Mouse (Mus musculus) hindbrain, embryonic 15.5 days (tissue): ENCODE measurements around the gene Pdilt. TPM values are rescaled to one million over a fixed set of nuclear protein-coding genes. Genes with fewer than 3 reads are reported as not detected.
"Not testable (repeated sequence)": the region's sequence is repeated elsewhere in the genome, so short reads cannot be mapped to it uniquely, and the experiment has no call there.

Experiments
- ATAC-seq: fragments of 200-750 bp; cut with Nextera tagmentation; 2 replicates; pipeline ENCODE4 v1.8.0; 2017; ENCODE audit warnings: low read depth, moderate number of reproducible peaks, moderate TSS enrichment; ENCODE audit not compliant: low FRiP score
- H3K27ac ChIP-seq: fragments of 300-500 bp; sonication (generic); replicated peaks from 2 replicates; pipeline ENCODE4 v1.5.1; 2015; ENCODE audit warnings: mild to moderate bottlenecking, inconsistent platforms
- H3K27me3 ChIP-seq: fragments of 300-500 bp; sonication (generic); 2 replicates; pipeline ENCODE4 v1.6.1; 2015; ENCODE audit warnings: control low read depth, inconsistent platforms
- H3K36me3 ChIP-seq: fragments of 300-500 bp; sonication (generic); 2 replicates; pipeline ENCODE4 v1.6.1; 2015; ENCODE audit warnings: control low read depth, inconsistent platforms
- H3K4me1 ChIP-seq: fragments of 300-500 bp; sonication (generic); replicated peaks from 2 replicates; pipeline ENCODE4 v1.6.1; 2015; ENCODE audit warnings: control low read depth, inconsistent platforms
- H3K4me2 ChIP-seq: fragments of 300-500 bp; sonication (generic); 2 replicates; pipeline ENCODE4 v1.6.1; 2015; ENCODE audit warnings: moderate library complexity, mild to moderate bottlenecking, inconsistent platforms
- H3K4me3 ChIP-seq: fragments of 300-500 bp; sonication (generic); 2 replicates; pipeline ENCODE4 v1.5.1; 2015; ENCODE audit warnings: mild to moderate bottlenecking, inconsistent platforms
- H3K9ac ChIP-seq: fragments of 300-500 bp; sonication (generic); 2 replicates; pipeline ENCODE4 v1.6.1; 2015; ENCODE audit warnings: inconsistent platforms
- H3K9me3 ChIP-seq: fragments of 300-500 bp; sonication (generic); 2 replicates; pipeline ENCODE4 v1.6.1; 2016; ENCODE audit warnings: control low read depth, inconsistent platforms
- WGBS: fragments of 180-500 bp; shearing (Covaris S2); methylation state at CpG from one replicate; pipeline ENCODE4 v1.1.7; 2015; 5-methylcytosine and 5-hydroxymethylcytosine counted together
- polyA plus RNA-seq: library from polyadenylated mRNA; unstranded; fragments of >200 nt; fragmentation: Nextera tagmentation; extraction: Ambion mirVana; gene quantifications from 2 replicates; pipeline ENCODE4 v1.2.1, GENCODE M21; 2015

Gene Pdilt
- 0.22 and 0.38 TPM in 2 replicates for polyA plus RNA-seq

DNA sequence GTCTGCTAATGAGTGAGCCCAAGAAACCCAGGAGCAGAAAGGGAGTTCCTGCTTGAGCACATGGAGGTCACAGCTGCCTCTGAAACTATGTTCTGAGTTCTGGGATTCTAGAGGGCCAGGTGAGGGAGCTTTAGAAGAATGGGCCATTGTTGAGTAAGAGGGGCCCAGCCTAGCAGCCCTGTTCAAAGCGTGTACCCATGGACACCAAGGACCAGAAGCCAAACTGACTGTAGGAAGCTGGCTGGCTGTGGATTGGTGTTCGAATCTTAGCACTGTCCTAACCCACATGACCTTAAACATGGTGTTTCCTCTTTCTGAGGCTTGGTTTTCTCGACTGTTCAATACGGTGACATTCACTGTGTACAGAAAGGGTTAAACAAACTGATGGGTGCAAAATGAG lies at the start of gene Pdilt:
Gene Pdilt, minus strand, starts transcription at position 101 of the 400 bp plus-strand sequence.
- Histone ChIP-seq H3K4me2 (no peak within 1 kb of the TSS), H3K36me3 (no peaks in the 10 kb centered on the region), H3K27me3 (0 out of 2 replicates have a peak, but pooled peaks cover 3% of the 10 kb centered on the region), H3K27ac (no peak within 1 kb of the TSS), H3K9me3 (no peaks in the 10 kb centered on the region), H3K9ac (no peak within 1 kb of the TSS), H3K4me1 (no peaks in the 10 kb centered on the region), H3K4me3 (no peak within 1 kb of the TSS)
- ATAC-seq = no peak
- WGBS = 81% methylated on average over 4 of the region's 4 CpGs

DNA sequence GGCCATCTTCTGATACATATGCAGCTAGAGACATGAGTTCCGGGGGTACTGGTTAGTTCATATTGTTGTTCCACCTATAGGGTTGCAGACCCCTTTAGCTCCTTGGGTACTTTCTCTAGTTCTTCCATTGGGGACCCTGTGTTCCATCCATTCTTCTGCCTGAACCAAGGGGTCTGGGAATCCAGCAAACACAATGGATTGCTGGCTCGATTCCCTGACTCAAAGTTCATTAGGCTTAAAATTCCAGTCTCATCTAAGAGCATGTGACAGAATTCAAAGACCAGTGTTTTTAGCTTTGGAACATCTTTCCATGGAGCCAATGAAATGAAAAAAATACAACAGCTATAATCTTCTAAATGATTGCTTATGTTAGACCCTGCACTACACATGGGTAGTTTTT lies 39.2 kb upstream of the Pdilt start:
- not testable (repeated sequence) for H3K4me1 ChIP-seq, H3K9ac ChIP-seq, H3K4me3 ChIP-seq, H3K27me3 ChIP-seq, H3K9me3 ChIP-seq, H3K27ac ChIP-seq, H3K4me2 ChIP-seq, ATAC-seq, H3K36me3 ChIP-seq
- WGBS = 91% methylated on average over 2 of the region's 2 CpGs

DNA sequence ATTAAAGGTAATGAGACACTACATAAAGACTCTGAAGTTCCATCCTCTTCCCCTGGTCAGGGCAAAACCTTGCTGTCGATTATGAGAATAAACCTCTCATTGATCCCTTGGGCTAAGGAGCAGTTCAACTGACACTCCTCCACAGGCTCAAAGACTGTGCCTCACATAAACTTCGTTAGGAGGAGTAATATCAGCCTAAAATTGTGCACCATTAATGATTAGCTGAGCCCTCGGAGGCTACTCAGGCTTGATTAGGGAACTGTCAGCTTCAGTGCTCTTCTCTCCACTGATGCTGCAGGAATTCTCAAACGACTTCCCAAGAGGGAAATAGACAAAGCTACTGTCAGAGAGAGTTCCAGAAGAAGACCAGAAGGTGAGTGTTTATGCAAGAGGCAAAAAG lies 38.2 kb upstream of the Pdilt start:
- Histone ChIP-seq H3K4me3 (no peak overlapping the region), H3K4me1 (no peaks in the 10 kb centered on the region), H3K9ac (no peak overlapping the region), H3K27me3 (no peaks in the 10 kb centered on the region), H3K27ac (no peak overlapping the region), H3K4me2 (no peak overlapping the region), H3K9me3 (no peaks in the 10 kb centered on the region), H3K36me3 (no peaks in the 10 kb centered on the region)
- no peak for ATAC-seq
- WGBS = 57% methylated on average over 4 of the region's 4 CpGs

DNA sequence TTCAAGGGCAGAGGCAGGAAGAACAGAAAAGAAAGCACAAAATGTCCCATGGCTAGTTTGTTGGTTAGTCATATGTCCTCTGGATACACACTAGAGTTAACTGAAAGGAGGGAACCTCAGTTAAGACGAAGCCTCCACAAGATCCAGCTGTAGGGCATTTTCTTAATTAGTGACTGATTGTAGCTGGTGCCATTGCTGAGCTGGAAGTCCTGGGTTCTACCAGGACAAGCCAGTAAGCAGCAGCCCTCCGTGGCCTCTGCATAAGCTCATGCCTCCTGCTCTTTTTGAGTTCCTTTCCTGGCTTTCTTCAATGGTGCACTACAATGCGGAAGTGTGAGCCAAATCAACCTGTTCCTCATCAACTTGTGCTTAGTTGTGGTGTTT lies 37.2 kb upstream of the Pdilt start:
- Histone ChIP-seq H3K9ac (no peak overlapping the region), H3K27ac (no peak overlapping the region), H3K27me3 (no peaks in the 10 kb centered on the region), H3K4me3 (no peak overlapping the region), H3K4me1 (no peaks in the 10 kb centered on the region), H3K4me2 (no peak overlapping the region), H3K9me3 (no peaks in the 10 kb centered on the region), H3K36me3 (no peaks in the 10 kb centered on the region)
- ATAC-seq = no peak
- WGBS = 85% methylated on average over 3 of the region's 3 CpGs

DNA sequence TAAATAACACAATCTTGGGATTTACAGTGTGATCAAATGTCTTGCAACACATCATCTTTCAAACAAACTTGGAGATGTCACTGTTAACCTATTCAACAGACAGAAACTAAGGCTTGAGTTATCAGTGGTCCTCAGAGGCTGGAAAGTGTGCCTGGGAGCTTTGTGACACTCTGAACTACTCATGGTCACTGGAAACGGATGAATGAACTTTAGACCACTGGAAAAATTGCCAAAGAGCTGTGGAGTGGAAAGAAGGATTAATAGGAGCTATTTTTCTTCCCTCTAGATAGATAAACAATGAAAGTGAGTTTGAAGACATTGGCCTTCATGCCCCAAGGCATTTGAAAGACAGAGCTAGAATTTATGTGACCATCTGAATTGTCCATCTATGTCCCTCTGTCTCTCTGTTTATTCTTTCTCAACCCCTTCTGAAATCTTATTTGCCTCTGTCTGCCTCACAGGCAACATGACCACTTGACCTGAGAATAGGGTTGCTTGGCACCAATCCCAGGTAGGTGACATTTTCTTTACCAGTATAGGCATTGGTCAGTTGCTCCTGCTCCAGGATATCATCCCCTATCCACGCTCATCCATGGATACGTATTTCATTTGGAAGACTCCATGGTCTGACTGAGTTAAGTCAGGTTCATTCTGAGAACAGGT lies 36.6 kb upstream of the Pdilt start:
- H3K9me3 ChIP-seq = no peaks in the 10 kb centered on the region
- H3K36me3 ChIP-seq = no peaks in the 10 kb centered on the region
- ATAC-seq = no peak
- H3K4me3 ChIP-seq = no peak overlapping the region
- H3K27me3 ChIP-seq = no peaks in the 10 kb centered on the region
- no peak overlapping the region for H3K4me2 ChIP-seq
- no peaks in the 10 kb centered on the region for H3K4me1 ChIP-seq
- H3K27ac ChIP-seq = no peak overlapping the region
- H3K9ac ChIP-seq = no peak overlapping the region
- WGBS = 81% methylated on average over 3 of the region's 3 CpGs

DNA sequence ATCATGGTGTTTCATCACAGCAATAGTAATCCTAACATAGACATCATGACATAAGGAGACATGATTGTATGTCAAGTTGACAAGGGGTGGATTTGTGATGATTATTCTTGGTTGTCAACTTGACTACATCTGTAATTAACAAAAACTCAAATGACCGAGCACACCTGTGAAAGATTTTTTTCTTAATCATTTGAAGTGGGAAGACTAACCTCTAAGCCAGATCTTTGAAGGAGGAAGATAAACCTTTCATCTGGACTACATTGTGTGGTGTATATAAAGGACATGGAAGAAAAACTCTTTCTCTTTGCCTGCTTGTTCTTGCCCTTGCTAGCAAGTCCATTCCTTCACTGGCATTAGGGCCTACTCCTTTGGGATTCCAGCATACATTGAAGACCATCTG lies 30.8 kb upstream of the Pdilt start, which contains the start of gene Acsm2:
Gene Acsm2, plus strand, starts transcription at position 301 of the 400 bp plus-strand sequence.
- Histone ChIP-seq H3K9ac (no peak within 1 kb of the TSS), H3K4me3 (no peak within 1 kb of the TSS), H3K4me1 (no peaks in the 10 kb centered on the region), H3K36me3 (no peaks in the 10 kb centered on the region), H3K9me3 (no peaks in the 10 kb centered on the region), H3K4me2 (no peak within 1 kb of the TSS), H3K27me3 (no peaks in the 10 kb centered on the region), H3K27ac (no peak within 1 kb of the TSS)
- ATAC-seq = no peak
- WGBS = 88% methylated on average over 1 of the region's 1 CpGs

GRCm38 (mm10) chr7:119550471-119551222 lies 27.4 kb upstream of the Pdilt start:
- H3K4me2 ChIP-seq = no peak overlapping the region
- no peak overlapping the region for H3K4me3 ChIP-seq
- no peak overlapping the region for H3K9ac ChIP-seq
- ATAC-seq = no peak
- H3K9me3 ChIP-seq = no peaks in the 10 kb centered on the region
- WGBS = 91% methylated on average over 3 of the region's 3 CpGs
- H3K36me3 ChIP-seq = no peaks in the 10 kb centered on the region
- no peak overlapping the region for H3K27ac ChIP-seq
- no peaks in the 10 kb centered on the region for H3K27me3 ChIP-seq
- no peaks in the 10 kb centered on the region for H3K4me1 ChIP-seq

DNA sequence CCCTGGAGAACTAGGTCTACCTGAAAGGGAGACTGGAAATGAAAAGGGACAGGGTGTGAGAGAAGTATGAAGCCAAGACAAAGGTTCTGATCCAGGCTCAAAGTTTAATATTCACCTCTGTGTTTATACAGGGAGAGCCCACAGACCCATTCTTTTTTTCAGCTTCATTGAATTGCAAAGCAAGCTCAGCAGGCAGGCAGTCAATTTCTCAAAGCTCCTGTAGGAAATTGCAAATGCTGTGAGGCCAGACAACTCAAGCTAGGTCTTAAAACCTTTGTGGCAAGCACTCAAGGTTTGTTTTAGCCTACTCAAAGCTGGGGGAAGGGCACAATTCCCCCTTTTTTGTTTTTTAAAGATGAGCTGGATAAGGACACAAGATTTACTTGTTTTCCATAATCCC lies 22.3 kb upstream of the Pdilt start:
- no peak overlapping the region for H3K27ac ChIP-seq
- no peaks in the 10 kb centered on the region for H3K27me3 ChIP-seq
- H3K4me1 ChIP-seq = no peaks in the 10 kb centered on the region
- H3K4me2 ChIP-seq = no peak overlapping the region
- no peaks in the 10 kb centered on the region for H3K9me3 ChIP-seq
- ATAC-seq = no peak
- no peaks in the 10 kb centered on the region for H3K36me3 ChIP-seq
- no peak overlapping the region for H3K9ac ChIP-seq
- H3K4me3 ChIP-seq = no peak overlapping the region

DNA sequence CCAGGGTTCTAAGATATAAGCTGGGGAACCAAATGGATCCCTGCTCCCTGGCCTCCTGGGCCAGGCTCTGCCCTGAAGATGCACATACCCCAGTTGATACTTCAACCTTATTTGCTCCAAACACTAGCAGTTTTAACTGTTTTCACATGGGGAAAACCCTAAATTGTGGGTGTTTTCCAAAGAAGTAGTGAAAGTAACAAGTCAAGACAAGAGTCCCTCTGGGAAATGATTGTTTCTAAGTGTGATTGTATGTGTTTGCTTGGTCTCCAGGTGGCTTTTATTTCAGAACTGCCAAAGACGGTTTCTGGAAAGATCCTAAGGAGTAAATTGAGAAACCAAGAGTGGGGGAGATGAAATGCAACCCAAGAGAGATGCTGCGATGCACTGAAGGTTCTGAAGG lies 19.2 kb upstream of the Pdilt start:
- H3K36me3 ChIP-seq = no peaks in the 10 kb centered on the region
- no peak overlapping the region for H3K4me2 ChIP-seq
- no peaks in the 10 kb centered on the region for H3K9me3 ChIP-seq
- no peak for ATAC-seq
- H3K27me3 ChIP-seq = no peaks in the 10 kb centered on the region
- 77% methylated on average over 2 of the region's 2 CpGs for WGBS
- no peak overlapping the region for H3K9ac ChIP-seq
- no peak overlapping the region for H3K27ac ChIP-seq
- H3K4me3 ChIP-seq = no peak overlapping the region
- H3K4me1 ChIP-seq = no peaks in the 10 kb centered on the region

GRCm38 (mm10) chr7:119534389-119534788 lies 11.1 kb upstream of the Pdilt start:
- Histone ChIP-seq H3K4me1 (no peaks in the 10 kb centered on the region), H3K4me2 (no peak overlapping the region), H3K9ac (no peak overlapping the region), H3K4me3 (no peak overlapping the region), H3K27ac (no peak overlapping the region), H3K9me3 (no peaks in the 10 kb centered on the region), H3K27me3 (no peaks in the 10 kb centered on the region), H3K36me3 (no peaks in the 10 kb centered on the region)
- 78% methylated on average over 2 of the region's 2 CpGs for WGBS
- no peak for ATAC-seq

GRCm38 (mm10) chr7:119532924-119533323 lies 9.6 kb upstream of the Pdilt start:
- no peaks in the 10 kb centered on the region for H3K36me3 ChIP-seq
- no peak overlapping the region for H3K4me3 ChIP-seq
- 67% methylated on average over 1 of the region's 1 CpGs for WGBS
- H3K9ac ChIP-seq = no peak overlapping the region
- no peak overlapping the region for H3K27ac ChIP-seq
- no peak for ATAC-seq
- H3K27me3 ChIP-seq = no peaks in the 10 kb centered on the region
- no peaks in the 10 kb centered on the region for H3K4me1 ChIP-seq
- H3K4me2 ChIP-seq = no peak overlapping the region
- H3K9me3 ChIP-seq = no peaks in the 10 kb centered on the region

GRCm38 (mm10) chr7:119528617-119529016 lies 5.3 kb upstream of the Pdilt start:
- Histone ChIP-seq H3K4me2 (no peak overlapping the region), H3K36me3 (no peaks in the 10 kb centered on the region), H3K27me3 (no peaks in the 10 kb centered on the region), H3K4me1 (no peaks in the 10 kb centered on the region), H3K9ac (no peak overlapping the region), H3K27ac (no peak overlapping the region), H3K4me3 (no peak overlapping the region), H3K9me3 (no peaks in the 10 kb centered on the region)
- ATAC-seq = no peak
- 84% methylated on average over 7 of the region's 7 CpGs for WGBS
